Mouse (Mus musculus) intestine, embryonic 14.5 days (tissue): ENCODE measurements around the gene Plxnd1. TPM values are rescaled to one million over a fixed set of nuclear protein-coding genes. Genes with fewer than 3 reads are reported as not detected.

Experiments used
- ATAC-seq: fragments of 200-750 bp; cut with Nextera tagmentation; replicated peaks from 2 replicates; pipeline ENCODE4 v1.8.0; 2017; ENCODE audit warnings: low read depth, moderate number of reproducible peaks, moderate TSS enrichment, moderate library complexity; ENCODE audit not compliant: low FRiP score, low TSS enrichment
- DNase-seq: peaks from one replicate; pipeline ENCODE4 v3.0.0-alpha.2; 2018; ENCODE audit warnings: low spot score
- H3K27ac ChIP-seq: fragments of 300-500 bp; sonication (generic); 2 replicates; pipeline ENCODE4 v1.5.1; 2014; ENCODE audit warnings: low read depth, mild to moderate bottlenecking, control low read depth
- H3K27me3 ChIP-seq: fragments of 300-500 bp; sonication (generic); replicated peaks from 2 replicates; pipeline ENCODE4 v1.6.1; 2014; ENCODE audit warnings: low read length, control low read depth; ENCODE audit not compliant: control insufficient read depth, insufficient read depth
- H3K36me3 ChIP-seq: fragments of 300-500 bp; sonication (generic); 2 replicates; pipeline ENCODE4 v1.6.1; 2014; ENCODE audit warnings: low read length, control low read depth; ENCODE audit not compliant: control insufficient read depth, insufficient read depth
- H3K4me1 ChIP-seq: fragments of 300-500 bp; sonication (generic); replicated peaks from 2 replicates; pipeline ENCODE4 v1.6.1; 2014; ENCODE audit warnings: low read length, control low read depth, mixed read lengths; ENCODE audit not compliant: control insufficient read depth, insufficient read depth
- H3K4me2 ChIP-seq: fragments of 300-500 bp; sonication (generic); 2 replicates; pipeline ENCODE4 v1.6.1; 2014; ENCODE audit warnings: low read length
- H3K4me3 ChIP-seq: fragments of 300-500 bp; sonication (generic); 2 replicates; pipeline ENCODE4 v1.5.1; 2014; ENCODE audit warnings: low read depth, low read length, control low read depth, mixed read lengths
- H3K9ac ChIP-seq: fragments of 300-500 bp; sonication (generic); 2 replicates; pipeline ENCODE4 v1.6.1; 2014; ENCODE audit warnings: mild to moderate bottlenecking, low read length
- H3K9me3 ChIP-seq: fragments of 300-500 bp; sonication (generic); 2 replicates; pipeline ENCODE4 v1.6.1; 2016; ENCODE audit warnings: low read length, control low read depth; ENCODE audit not compliant: control insufficient read depth
- WGBS: fragments of 180-500 bp; shearing (Covaris S2); extraction: QIAGEN DNeasy Blood & Tissue Kit; methylation state at CpG from one replicate; pipeline ENCODE4 v1.1.7; 2014; 5-methylcytosine and 5-hydroxymethylcytosine counted together
- polyA plus RNA-seq: library from polyadenylated mRNA; unstranded; fragments of >200 nt; fragmentation: Nextera tagmentation; extraction: Ambion mirVana; gene quantifications from 2 replicates; pipeline ENCODE4 v1.2.1, GENCODE M21; 2014

The Plxnd1 gene
- polyA plus RNA-seq, 1 experiment from 2014 or later: 46.5 TPM

DNA sequence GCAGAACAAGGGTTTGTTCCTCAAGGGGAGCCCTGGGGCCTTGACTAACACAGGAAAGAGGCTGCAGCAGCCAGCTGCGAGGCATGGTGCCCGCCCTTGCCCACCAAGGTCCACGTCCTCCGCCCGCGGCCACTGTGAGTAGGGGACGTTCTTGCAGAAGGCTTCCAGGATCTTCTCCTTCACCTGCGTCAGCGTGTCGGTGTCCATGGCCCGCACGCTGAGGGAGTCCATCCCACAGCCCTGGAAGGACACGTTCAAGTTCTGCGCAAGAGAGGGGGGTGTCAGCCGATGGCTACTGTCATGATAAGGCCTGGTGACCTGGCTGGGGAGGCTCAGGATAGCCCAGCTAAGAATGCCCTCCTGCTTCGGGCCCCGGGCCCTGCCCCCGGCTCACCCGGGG is 34.5 kb downstream of the Plxnd1 start:
- no peak for ATAC-seq
- no peak overlapping the region for H3K4me2 ChIP-seq
- H3K27me3 ChIP-seq: no peaks in the 10 kb centered on the region
- no peak overlapping the region for H3K4me3 ChIP-seq
- peaks cover 26% of the 10 kb centered on the region for H3K4me1 ChIP-seq
- H3K9ac ChIP-seq: no peak overlapping the region
- WGBS: 92% methylated on average over 19 of the region's 19 CpGs
- H3K36me3 ChIP-seq: peaks cover 54% of the 10 kb centered on the region
- H3K9me3 ChIP-seq: no peaks in the 10 kb centered on the region
- H3K27ac ChIP-seq: no peak overlapping the region
- no peak for DNase-seq

DNA sequence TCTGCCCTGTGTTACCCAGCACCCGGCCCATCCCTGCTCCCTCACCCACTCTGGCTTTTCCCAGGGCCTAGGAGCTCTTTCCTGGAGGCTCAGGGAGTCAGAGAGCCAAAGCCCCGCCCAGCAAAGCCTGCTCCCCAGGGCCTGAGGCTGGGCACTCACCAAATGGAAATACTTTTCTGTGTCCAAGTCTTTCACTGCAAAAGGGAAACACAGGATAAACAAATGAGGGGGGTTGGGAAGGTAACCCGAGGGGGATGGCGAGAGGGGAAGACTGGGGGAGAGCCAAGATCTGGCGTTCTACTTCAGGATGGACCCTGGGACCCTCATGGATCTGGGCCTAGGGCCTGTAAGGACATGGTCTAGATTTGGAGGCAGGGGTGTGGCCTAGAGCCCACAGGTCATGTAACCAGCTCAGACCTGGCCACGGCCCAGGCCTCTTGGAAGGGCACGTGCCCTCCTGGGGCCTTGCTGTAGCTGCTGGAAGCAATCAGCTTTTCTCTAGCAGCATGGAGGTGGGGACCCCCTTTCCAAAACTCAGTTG is 35.6 kb downstream of the Plxnd1 start:
- Histone ChIP-seq H3K4me1 (peaks cover 26% of the 10 kb centered on the region), H3K9me3 (no peaks in the 10 kb centered on the region), H3K4me2 (no peak overlapping the region), H3K27me3 (no peaks in the 10 kb centered on the region), H3K4me3 (no peak overlapping the region), H3K9ac (no peak overlapping the region), H3K27ac (no peak overlapping the region), H3K36me3 (peaks cover 50% of the 10 kb centered on the region)
- DNase-seq: no peak
- 42% methylated on average over 7 of the region's 7 CpGs for WGBS
- ATAC-seq: no peak

DNA sequence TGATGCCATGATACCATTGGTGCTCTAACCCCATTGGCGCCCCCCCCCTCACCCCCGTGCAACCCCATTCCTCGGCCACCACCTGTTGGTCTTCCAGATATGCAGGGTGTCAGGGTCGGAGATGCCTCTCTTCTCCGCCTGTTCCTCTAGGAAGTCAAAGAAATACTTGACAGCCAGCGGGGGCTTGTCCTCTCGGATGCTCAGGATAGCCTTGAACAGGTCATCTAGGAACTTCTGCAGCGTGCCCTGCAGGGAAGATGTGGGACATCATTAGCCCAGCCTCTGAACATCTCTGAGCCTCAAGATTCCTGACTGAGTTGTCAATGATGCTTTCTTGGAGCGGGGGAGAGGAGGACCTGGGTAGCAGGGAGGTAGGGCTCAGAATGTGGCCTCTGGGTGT is 36.4 kb downstream of the Plxnd1 start:
- DNase-seq (no peak), ATAC-seq (no peak)
- peaks cover 44% of the 10 kb centered on the region for H3K36me3 ChIP-seq
- no peak overlapping the region for H3K27ac ChIP-seq
- H3K27me3 ChIP-seq: no peaks in the 10 kb centered on the region
- no peak overlapping the region for H3K9ac ChIP-seq
- WGBS: 89% methylated on average over 9 of the region's 9 CpGs
- no peak overlapping the region for H3K4me2 ChIP-seq
- H3K9me3 ChIP-seq: no peaks in the 10 kb centered on the region
- peaks cover 26% of the 10 kb centered on the region for H3K4me1 ChIP-seq
- no peak overlapping the region for H3K4me3 ChIP-seq

DNA sequence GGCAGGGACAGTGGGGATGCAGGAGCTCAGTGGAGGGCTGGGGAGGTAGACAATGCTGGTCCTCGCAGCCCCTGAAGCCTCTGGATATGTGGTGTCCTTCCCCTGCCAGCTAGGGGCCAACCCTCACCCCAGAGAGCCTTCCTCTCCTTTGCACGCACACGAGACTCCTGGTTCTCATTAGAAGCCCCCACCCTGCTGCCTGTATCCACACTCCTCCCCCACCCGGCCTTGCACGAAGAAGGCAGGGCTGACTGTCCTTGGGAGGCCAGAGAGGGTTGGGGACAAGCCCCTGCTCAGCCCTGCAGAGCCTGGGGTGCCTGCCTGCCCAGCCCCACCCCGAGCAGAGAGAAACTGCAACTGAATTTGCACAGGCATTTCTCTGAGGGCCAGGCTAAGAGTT is 37.1 kb downstream of the Plxnd1 start:
- DNase-seq: no peak

DNA sequence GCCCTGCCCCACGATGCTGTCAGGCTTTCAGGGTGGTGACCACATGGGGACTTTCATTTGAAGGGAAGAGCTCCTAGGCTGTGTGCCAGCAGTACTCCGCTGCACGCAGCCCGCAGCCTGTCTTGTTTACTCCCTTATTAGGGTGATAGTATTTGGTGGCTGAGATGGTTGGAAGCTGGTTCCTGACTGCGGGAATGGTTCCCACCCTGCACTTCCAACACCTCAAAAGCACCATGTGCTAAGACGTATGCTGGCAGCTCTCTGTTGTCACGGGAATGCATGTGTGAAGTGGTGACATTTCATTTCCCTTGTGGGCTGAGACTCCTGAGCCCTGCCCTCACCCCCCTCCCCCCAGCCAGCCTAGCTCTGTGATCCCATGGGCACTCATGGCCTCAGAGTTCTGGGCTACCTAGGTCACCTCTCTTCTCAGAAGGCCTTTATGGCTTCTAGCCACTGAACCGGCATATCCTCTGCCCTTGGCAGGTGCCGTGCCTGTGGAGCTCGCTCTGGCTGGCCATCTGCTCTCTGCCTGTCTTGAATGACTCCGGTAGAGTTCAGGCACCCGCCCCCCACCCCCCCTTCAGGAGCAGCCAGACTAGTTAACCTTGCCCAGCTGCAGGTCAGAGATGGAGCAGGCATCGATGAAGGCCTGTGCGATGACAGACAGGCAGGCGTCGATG is 37.7 kb downstream of the Plxnd1 start:
- Histone ChIP-seq H3K4me2 (no peak overlapping the region), H3K9me3 (no peaks in the 10 kb centered on the region), H3K4me3 (no peak overlapping the region), H3K9ac (no peak overlapping the region), H3K4me1 (peaks cover 26% of the 10 kb centered on the region), H3K27ac (peak overlapping the region; percentile 30; the same call in 1 of the 2 replicates), H3K36me3 (peaks cover 32% of the 10 kb centered on the region), H3K27me3 (no peaks in the 10 kb centered on the region)
- WGBS: 40% methylated on average over 16 of the region's 16 CpGs
- ATAC-seq: peak; percentile 36; the same call in 1 of the 2 replicates
- DNase-seq: no peak

More for the DNA sequence above, 37.1 kb downstream of the Plxnd1 start:
- Histone ChIP-seq H3K4me1 (peaks cover 26% of the 10 kb centered on the region), H3K36me3 (peaks cover 38% of the 10 kb centered on the region), H3K27ac (0 out of 2 replicates have a peak overlapping the region, but pooled peaks have one; percentile 30), H3K4me2 (no peak overlapping the region), H3K27me3 (no peaks in the 10 kb centered on the region), H3K4me3 (no peak overlapping the region), H3K9ac (no peak overlapping the region), H3K9me3 (no peaks in the 10 kb centered on the region)
- 55% methylated on average over 6 of the region's 6 CpGs for WGBS
- ATAC-seq: no peak

DNA sequence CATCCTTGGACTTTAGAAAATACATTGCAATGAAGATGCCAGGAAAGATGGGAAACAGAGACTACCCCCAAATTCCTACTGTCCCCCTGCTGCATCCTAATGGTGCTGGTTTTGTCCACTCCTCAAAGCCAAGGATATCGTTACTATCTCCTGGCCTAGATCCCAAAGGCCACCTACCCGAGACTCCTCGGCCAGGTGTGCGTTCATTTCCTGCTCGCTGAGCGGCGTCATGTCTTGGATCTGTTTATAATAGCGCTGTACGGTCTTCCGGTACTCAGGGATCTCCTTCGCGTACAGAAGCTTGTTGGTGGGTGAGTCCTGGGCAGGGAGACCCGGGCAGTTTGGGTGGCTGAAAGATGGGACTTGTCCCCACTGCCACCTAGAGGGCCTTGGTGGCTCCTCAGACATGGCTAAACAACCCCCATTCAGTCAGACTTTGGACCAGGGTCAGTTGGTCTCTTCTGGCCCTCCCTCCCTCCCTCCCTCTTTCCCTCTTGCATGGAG is 38.3 kb downstream of the Plxnd1 start:
- WGBS: 69% methylated on average over 13 of the region's 13 CpGs
- no peak overlapping the region for H3K9ac ChIP-seq
- H3K36me3 ChIP-seq: peaks cover 31% of the 10 kb centered on the region
- no peak overlapping the region for H3K4me2 ChIP-seq
- peaks cover 26% of the 10 kb centered on the region for H3K4me1 ChIP-seq
- H3K4me3 ChIP-seq: no peak overlapping the region
- no peaks in the 10 kb centered on the region for H3K27me3 ChIP-seq
- DNase-seq (no peak), ATAC-seq (peak; percentile 6; the same call in 1 of the 2 replicates)
- no peaks in the 10 kb centered on the region for H3K9me3 ChIP-seq
- H3K27ac ChIP-seq: peak overlapping the region; percentile 30

DNA sequence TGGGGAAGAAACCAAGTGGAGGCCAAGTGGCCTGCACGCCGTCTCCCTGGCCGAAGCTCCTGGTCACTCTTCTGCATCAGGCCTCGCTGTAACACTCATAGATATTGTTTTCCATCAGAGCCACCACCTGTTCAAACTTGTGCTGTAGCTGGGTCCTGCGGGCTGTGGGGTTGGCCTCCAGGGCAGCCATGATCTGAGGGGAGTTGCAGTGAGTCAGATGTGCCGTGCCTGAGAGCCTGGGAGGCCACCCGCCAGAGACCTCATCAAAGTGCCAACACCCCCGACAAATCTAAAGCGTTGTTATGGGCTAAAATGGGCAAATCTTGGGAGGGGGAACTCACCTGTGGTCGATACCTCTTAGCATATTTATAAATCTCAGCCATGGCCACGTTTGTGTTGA is 39.1 kb downstream of the Plxnd1 start:
- Histone ChIP-seq H3K9me3 (no peaks in the 10 kb centered on the region), H3K36me3 (peaks cover 29% of the 10 kb centered on the region), H3K9ac (no peak overlapping the region), H3K27me3 (no peaks in the 10 kb centered on the region), H3K4me1 (peaks cover 26% of the 10 kb centered on the region), H3K27ac (no peak overlapping the region), H3K4me3 (no peak overlapping the region), H3K4me2 (no peak overlapping the region)
- ATAC-seq: no peak
- 83% methylated on average over 11 of the region's 11 CpGs for WGBS
- DNase-seq: no peak

DNA sequence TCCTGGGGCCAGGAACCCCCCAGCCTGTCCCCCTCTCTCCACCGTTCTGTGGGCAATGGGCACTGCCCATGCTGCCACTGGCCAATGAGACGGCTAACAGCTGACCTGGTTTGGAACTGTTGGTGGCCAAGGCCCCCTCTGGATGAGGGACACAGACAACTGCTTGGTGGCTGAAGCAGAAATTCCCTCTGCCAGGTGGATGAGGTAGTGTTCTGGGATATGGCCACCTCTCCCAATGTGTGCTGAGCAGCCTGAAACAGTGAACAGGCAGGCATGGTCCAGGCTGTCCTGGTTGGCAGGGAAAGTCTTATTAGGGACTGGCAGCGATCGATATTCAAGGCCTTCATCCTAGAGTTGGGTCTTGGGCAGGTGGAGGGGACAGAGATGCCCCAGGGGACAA is 39.6 kb downstream of the Plxnd1 start:
- Histone ChIP-seq H3K9ac (no peak overlapping the region), H3K4me3 (no peak overlapping the region), H3K36me3 (peaks cover 24% of the 10 kb centered on the region), H3K4me1 (peaks cover 26% of the 10 kb centered on the region), H3K4me2 (no peak overlapping the region), H3K27me3 (no peaks in the 10 kb centered on the region), H3K27ac (no peak overlapping the region), H3K9me3 (no peaks in the 10 kb centered on the region)
- 82% methylated on average over 4 of the region's 4 CpGs for WGBS
- ATAC-seq (no peak), DNase-seq (no peak)
